Mouse (Mus musculus) hindbrain, embryonic 10.5 days (tissue): Measurements from ENCODE around the gene Yif1b. TPM values are rescaled to one million over a fixed set of nuclear protein-coding genes. Genes with fewer than 3 reads are reported as not detected.

ENCODE experiments used
- polyA plus RNA-seq: library from polyadenylated mRNA; unstranded; fragments of >200 nt; fragmentation: Nextera tagmentation; extraction: Ambion mirVana; gene quantifications from 2 replicates; pipeline ENCODE4 v1.2.1, GENCODE M21; 2016

Gene Yif1b
- polyA plus RNA-seq, 1 experiment from 2014 or later: 115 TPM

Other genes with a start within 250 kb of the Yif1b start
- 0.51 and 0.97 TPM in 2 replicates for gene Ryr1, start 113.2 kb upstream of the Yif1b start, polyA plus RNA-seq
- gene Rasgrp4, start 103.5 kb upstream of the Yif1b start, polyA plus RNA-seq: 0.34 and 0.54 TPM in 2 replicates
- 17.6 and 18.4 TPM in 2 replicates for gene Fam98c, start 82.1 kb upstream of the Yif1b start, polyA plus RNA-seq
- 1.1 TPM in 2 replicates for gene Ggn, start 68.1 kb upstream of the Yif1b start, polyA plus RNA-seq
- gene Spred3, start 67.9 kb upstream of the Yif1b start, polyA plus RNA-seq: 3.5 and 3.6 TPM in 2 replicates
- 305 and 348 TPM in 2 replicates for gene Psmd8, start 57.6 kb upstream of the Yif1b start, polyA plus RNA-seq
- 0.51 and 0.97 TPM in 2 replicates for gene Catsperg1, start 24.3 kb upstream of the Yif1b start, polyA plus RNA-seq
- gene Kcnk6, start 5.8 kb upstream of the Yif1b start, polyA plus RNA-seq: 0.76 and 0.97 TPM in 2 replicates
- gene 2200002D01Rik, start 10.1 kb downstream of the Yif1b start, polyA plus RNA-seq: 6.9 and 7.4 TPM in 2 replicates
- 43.7 and 65.7 TPM in 2 replicates for gene Spint2, start 43.6 kb downstream of the Yif1b start, polyA plus RNA-seq
- gene Ppp1r14a, start 51.0 kb downstream of the Yif1b start, polyA plus RNA-seq: 35.5 and 55.7 TPM in 2 replicates
- 28.3 and 60.6 TPM in 2 replicates for gene Dpf1, start 65.6 kb downstream of the Yif1b start, polyA plus RNA-seq